Mouse (Mus musculus) stomach, embryonic 15.5 days (tissue): Measurements from ENCODE around the gene Strip2. TPM values are rescaled to one million over a fixed set of nuclear protein-coding genes. Genes with fewer than 3 reads are reported as not detected.

Experiments
- ATAC-seq: fragments of 200-750 bp; cut with Nextera tagmentation; 2 replicates; pipeline ENCODE4 v1.8.0; 2017; ENCODE audit warnings: low read depth, moderate number of reproducible peaks, moderate TSS enrichment; ENCODE audit not compliant: insufficient read depth, low FRiP score
- H3K27ac ChIP-seq: fragments of 300-500 bp; sonication (generic); 2 replicates; pipeline ENCODE4 v1.5.1; 2015; ENCODE audit warnings: mild to moderate bottlenecking, inconsistent platforms
- H3K27me3 ChIP-seq: fragments of 300-500 bp; sonication (generic); replicated peaks from 2 replicates; pipeline ENCODE4 v1.6.1; 2015; ENCODE audit warnings: inconsistent platforms
- H3K36me3 ChIP-seq: fragments of 300-500 bp; sonication (generic); 2 replicates; pipeline ENCODE4 v1.6.1; 2015; ENCODE audit warnings: inconsistent platforms
- H3K4me1 ChIP-seq: fragments of 300-500 bp; sonication (generic); 2 replicates; pipeline ENCODE4 v1.6.1; 2015; ENCODE audit warnings: inconsistent platforms
- H3K4me2 ChIP-seq: fragments of 300-500 bp; sonication (generic); 2 replicates; pipeline ENCODE4 v1.6.1; 2015; ENCODE audit warnings: mild to moderate bottlenecking, inconsistent platforms
- H3K4me3 ChIP-seq: fragments of 300-500 bp; sonication (generic); replicated peaks from 2 replicates; pipeline ENCODE4 v1.5.1; 2015; ENCODE audit warnings: inconsistent platforms
- H3K9ac ChIP-seq: fragments of 300-500 bp; sonication (generic); 2 replicates; pipeline ENCODE4 v1.6.1; 2015; ENCODE audit warnings: inconsistent platforms
- H3K9me3 ChIP-seq: fragments of 300-500 bp; sonication (generic); 2 replicates; pipeline ENCODE4 v1.6.1; 2016; ENCODE audit warnings: inconsistent platforms
- WGBS: fragments of 180-500 bp; shearing (Covaris S2); methylation state at CpG from one replicate; pipeline ENCODE4 v1.1.7; 2015; 5-methylcytosine and 5-hydroxymethylcytosine counted together
- polyA plus RNA-seq: library from polyadenylated mRNA; unstranded; fragments of >200 nt; fragmentation: Nextera tagmentation; extraction: Ambion mirVana; gene quantifications from 2 replicates; pipeline ENCODE4 v1.2.1, GENCODE M21; 2015

The Strip2 gene
- polyA plus RNA-seq, 1 experiment from 2014 or later: 0.50 TPM

- Histone ChIP-seq H3K4me3 (no peak overlapping the region), H3K36me3 (peaks cover 4% of the 10 kb centered on the region; the same call in 1 of the 2 replicates), H3K27me3 (no peaks in the 10 kb centered on the region), H3K9ac (no peak overlapping the region), H3K27ac (no peak overlapping the region), H3K4me1 (no peaks in the 10 kb centered on the region), H3K4me2 (no peak overlapping the region), H3K9me3 (no peaks in the 10 kb centered on the region)
- ATAC-seq: no peak
- 73% methylated on average over 2 of the region's 2 CpGs for WGBS
Measured at GRCm38 (mm10) chr6:29902256-29902655, 14.6 kb upstream of the Strip2 start.

DNA sequence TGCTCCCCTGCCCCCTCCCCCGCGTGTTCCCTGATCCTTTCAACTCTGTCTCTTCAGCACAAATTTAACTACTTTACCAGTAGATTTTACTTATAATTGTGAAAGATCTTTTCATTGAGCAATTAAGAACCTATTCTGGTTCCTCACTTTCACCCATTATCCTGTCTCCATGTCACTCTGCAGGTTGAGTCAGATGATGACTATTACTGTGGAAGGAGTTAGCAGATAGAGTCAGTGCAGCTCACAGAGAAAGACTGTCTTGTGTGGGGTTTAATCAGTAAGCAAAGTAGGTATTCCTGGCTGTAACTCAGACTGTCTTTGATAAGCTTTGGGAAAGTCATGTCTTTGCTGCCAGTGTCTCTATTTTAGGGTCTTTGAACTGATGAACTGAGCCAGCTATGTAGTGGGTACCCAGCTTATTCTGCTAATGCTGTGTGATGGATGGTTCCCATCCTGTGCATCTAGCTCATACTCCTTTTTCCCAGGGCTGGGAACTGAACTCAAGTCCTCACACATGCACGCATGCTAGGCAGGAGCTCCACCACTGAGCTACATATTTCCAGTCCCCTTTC, 13.4 kb upstream of the Strip2 start:
- Histone ChIP-seq H3K4me3 (no peak overlapping the region), H3K4me1 (no peaks in the 10 kb centered on the region), H3K4me2 (no peak overlapping the region), H3K27ac (no peak overlapping the region), H3K9me3 (no peaks in the 10 kb centered on the region), H3K36me3 (peaks cover 4% of the 10 kb centered on the region; the same call in 1 of the 2 replicates), H3K27me3 (no peaks in the 10 kb centered on the region), H3K9ac (no peak overlapping the region)
- no peak for ATAC-seq
- WGBS: 88% methylated on average over 3 of the region's 3 CpGs

DNA sequence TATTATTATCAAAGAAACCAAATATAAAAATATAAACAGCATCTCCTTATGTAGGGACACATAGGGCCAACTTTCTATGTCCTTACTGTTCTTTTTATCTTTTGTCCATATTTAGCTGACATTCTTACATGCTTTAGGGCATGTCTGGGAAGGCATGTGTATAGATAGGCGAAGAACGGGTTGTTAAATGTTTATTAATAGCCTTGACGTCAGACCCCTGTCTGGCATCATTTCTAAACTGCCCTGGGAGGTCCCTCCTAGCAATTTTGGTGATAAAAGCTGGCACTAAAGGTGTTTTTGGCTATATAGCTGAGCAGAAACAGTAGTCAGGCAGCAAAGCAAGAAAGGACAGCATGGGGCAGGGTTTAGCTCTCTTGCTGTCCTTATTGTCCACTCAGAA, 12.5 kb upstream of the Strip2 start:
- Histone ChIP-seq H3K4me3 (no peak overlapping the region), H3K36me3 (peaks cover 4% of the 10 kb centered on the region; the same call in 1 of the 2 replicates), H3K27ac (no peak overlapping the region), H3K9ac (no peak overlapping the region), H3K27me3 (no peaks in the 10 kb centered on the region), H3K4me1 (no peaks in the 10 kb centered on the region), H3K4me2 (no peak overlapping the region), H3K9me3 (no peaks in the 10 kb centered on the region)
- no peak for ATAC-seq
- WGBS: 73% methylated on average over 3 of the region's 3 CpGs

- H3K27me3 ChIP-seq: peaks cover 2% of the 10 kb centered on the region; the same call in 1 of the 2 replicates
- H3K36me3 ChIP-seq: no peaks in the 10 kb centered on the region
- H3K4me3 ChIP-seq: no peak overlapping the region
- H3K9ac ChIP-seq: no peak overlapping the region
- H3K4me2 ChIP-seq: no peak overlapping the region
- no peaks in the 10 kb centered on the region for H3K9me3 ChIP-seq
- no peaks in the 10 kb centered on the region for H3K4me1 ChIP-seq
- 84% methylated on average over 3 of the region's 3 CpGs for WGBS
- no peak overlapping the region for H3K27ac ChIP-seq
- ATAC-seq: no peak
Measured at GRCm38 (mm10) chr6:29910631-29911030, 6.2 kb upstream of the Strip2 start.

DNA sequence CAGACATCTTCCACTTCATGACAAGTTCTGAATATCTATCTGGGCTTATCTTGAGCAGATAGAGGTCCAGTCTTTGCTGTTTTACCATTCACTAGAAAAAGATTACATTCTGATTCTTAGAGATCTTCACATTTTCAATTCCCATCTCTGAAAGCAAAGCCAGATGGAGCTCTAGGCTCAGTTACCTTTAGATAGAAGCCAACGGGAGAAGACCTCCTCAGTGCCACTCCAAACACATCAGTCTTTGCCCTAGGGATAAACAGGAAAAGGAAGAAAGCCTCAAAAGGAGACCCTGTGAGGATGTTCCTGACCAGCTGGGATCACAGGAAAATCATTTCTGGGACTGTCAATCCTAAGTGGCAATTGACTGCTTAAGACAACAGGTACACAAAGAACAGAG, 3.1 kb upstream of the Strip2 start:
- Histone ChIP-seq H3K4me3 (no peak overlapping the region), H3K4me2 (no peak overlapping the region), H3K36me3 (no peaks in the 10 kb centered on the region), H3K9me3 (no peaks in the 10 kb centered on the region), H3K9ac (no peak overlapping the region), H3K27ac (no peak overlapping the region), H3K27me3 (peaks cover 7% of the 10 kb centered on the region; the same call in 1 of the 2 replicates), H3K4me1 (peaks cover 5% of the 10 kb centered on the region; the same call in 1 of the 2 replicates)
- ATAC-seq: no peak
- 12% methylated on average over 1 of the region's 1 CpGs for WGBS

GRCm38 (mm10) chr6:29914136-29914535, 2.7 kb upstream of the Strip2 start:
- no peaks in the 10 kb centered on the region for H3K36me3 ChIP-seq
- no peak overlapping the region for H3K4me2 ChIP-seq
- H3K4me3 ChIP-seq: no peak overlapping the region
- H3K27me3 ChIP-seq: peaks cover 11% of the 10 kb centered on the region; the same call in 1 of the 2 replicates
- H3K9ac ChIP-seq: no peak overlapping the region
- no peak overlapping the region for H3K27ac ChIP-seq
- no peaks in the 10 kb centered on the region for H3K9me3 ChIP-seq
- ATAC-seq: no peak
- H3K4me1 ChIP-seq: peaks cover 5% of the 10 kb centered on the region; the same call in 1 of the 2 replicates

DNA sequence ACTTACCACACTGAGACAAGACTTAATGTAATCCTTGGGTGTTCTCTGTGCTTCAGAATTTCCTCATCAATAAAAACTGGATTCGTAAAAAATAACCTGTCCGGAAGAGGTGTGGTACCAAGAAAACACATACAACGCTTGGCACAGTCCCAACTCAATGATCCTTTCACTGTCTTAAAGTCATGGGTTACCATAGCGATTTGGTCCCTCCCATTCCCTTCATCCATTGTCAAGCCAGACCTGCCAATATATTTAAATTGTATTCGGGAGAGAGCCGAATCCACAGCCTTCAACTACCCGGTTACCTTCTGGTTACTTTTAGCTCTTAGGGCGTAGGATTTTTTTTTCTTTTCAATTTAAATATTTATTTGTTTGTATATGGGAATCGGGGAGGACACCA, 976 bp upstream of the Strip2 start:
- peaks cover 13% of the 10 kb centered on the region; the same call in 1 of the 2 replicates for H3K27me3 ChIP-seq
- no peak overlapping the region for H3K9ac ChIP-seq
- H3K9me3 ChIP-seq: no peaks in the 10 kb centered on the region
- H3K4me1 ChIP-seq: peaks cover 5% of the 10 kb centered on the region; the same call in 1 of the 2 replicates
- no peak overlapping the region for H3K27ac ChIP-seq
- H3K36me3 ChIP-seq: no peaks in the 10 kb centered on the region
- H3K4me2 ChIP-seq: no peak overlapping the region
- no peak overlapping the region for H3K4me3 ChIP-seq
- ATAC-seq: no peak
- WGBS: 37% methylated on average over 9 of the region's 9 CpGs

- H3K4me2 ChIP-seq: peak overlapping the region; percentile 97
- H3K36me3 ChIP-seq: no peaks in the 10 kb centered on the region
- H3K27me3 ChIP-seq: peaks cover 13% of the 10 kb centered on the region; the same call in 1 of the 2 replicates
- peak overlapping the region; percentile 19; the same call in 1 of the 2 replicates for H3K9ac ChIP-seq
- WGBS: under 1% methylated on average over 21 of the region's 21 CpGs
- H3K4me3 ChIP-seq: peak overlapping the region; percentile 71
- H3K9me3 ChIP-seq: no peaks in the 10 kb centered on the region
- peak; percentile 43; the same call in 1 of the 2 replicates for ATAC-seq
- H3K4me1 ChIP-seq: peaks cover 5% of the 10 kb centered on the region; the same call in 1 of the 2 replicates
- no peak overlapping the region for H3K27ac ChIP-seq
Measured at GRCm38 (mm10) chr6:29917383-29917720, 540 bp downstream of the Strip2 start.

DNA sequence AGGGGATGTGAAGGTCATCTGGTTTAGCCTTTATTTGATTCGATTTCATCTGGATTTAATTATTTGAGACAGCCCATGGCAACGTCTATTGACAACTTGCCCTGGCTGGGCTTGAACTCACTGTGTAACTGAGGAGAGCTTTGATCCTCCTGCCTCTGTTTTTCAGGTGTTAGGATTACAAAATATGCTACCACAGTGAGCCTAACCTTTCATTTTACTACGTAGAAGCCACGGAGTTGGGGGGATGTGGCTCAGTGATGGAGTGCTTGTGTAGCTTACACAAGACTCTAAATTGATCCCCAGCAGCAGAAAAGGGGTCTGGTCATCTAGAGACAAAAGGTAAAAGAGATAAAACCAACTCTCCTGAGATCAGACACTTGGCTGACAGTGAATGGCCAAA, 1.1 kb downstream of the Strip2 start:
- no peaks in the 10 kb centered on the region for H3K9me3 ChIP-seq
- WGBS: 40% methylated on average over 4 of the region's 4 CpGs
- H3K36me3 ChIP-seq: no peaks in the 10 kb centered on the region
- H3K4me1 ChIP-seq: peaks cover 5% of the 10 kb centered on the region; the same call in 1 of the 2 replicates
- H3K9ac ChIP-seq: no peak overlapping the region
- H3K27me3 ChIP-seq: peaks cover 13% of the 10 kb centered on the region; the same call in 1 of the 2 replicates
- peak overlapping the region; percentile 97 for H3K4me2 ChIP-seq
- no peak overlapping the region for H3K27ac ChIP-seq
- ATAC-seq: no peak
- no peak overlapping the region for H3K4me3 ChIP-seq

DNA sequence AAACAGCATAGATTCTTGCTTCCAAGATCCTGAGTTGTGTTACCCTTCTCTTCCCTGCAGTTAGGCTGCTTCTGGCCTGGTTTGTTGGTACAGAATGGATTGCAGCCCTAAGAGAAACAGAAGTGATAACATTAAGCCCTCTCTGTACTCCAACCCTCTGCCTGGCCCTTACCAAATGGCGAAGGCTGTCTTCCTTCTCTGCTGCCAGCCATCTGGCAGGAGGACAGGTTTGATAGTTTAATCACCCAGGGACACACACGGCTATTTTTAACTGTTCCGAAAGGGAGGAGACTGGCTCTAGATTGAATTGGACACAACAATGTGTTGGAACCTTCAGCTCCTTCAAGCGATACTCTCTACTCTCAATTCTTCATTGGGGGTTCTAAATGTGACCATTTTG, 6.7 kb downstream of the Strip2 start:
- no peak overlapping the region for H3K4me3 ChIP-seq
- ATAC-seq: no peak
- 66% methylated on average over 4 of the region's 4 CpGs for WGBS

DNA sequence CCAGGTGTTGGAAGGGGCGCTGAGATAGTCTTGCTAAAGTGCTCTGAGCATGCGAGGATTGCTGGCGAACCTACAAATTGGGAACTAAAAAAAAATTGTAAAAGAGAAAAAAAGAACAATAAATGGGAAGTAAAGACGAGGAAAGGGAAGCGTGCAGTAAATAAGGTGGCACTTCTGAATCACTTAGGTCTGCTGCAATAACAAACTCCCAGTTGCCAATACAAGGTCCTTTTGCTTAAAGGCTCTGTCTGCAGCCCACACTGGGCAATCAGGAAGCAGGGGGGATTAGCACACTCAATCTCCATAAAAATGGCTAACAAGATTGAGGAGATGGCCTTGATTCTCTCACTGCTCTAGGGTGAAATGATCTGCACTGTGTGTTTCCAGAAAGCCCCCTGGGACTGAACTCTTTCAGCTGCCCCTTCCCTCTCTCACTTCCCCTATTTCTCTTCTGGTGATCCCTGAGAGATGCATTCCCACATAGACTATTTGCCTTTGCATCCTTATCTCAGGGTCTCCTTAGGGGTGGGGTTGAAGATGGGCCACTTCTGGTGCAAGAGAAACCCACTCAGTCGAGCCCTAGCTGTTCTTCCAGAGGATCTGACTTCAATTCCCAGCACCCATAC, 8.9 kb downstream of the Strip2 start:
- 72% methylated on average over 6 of the region's 6 CpGs for WGBS
- Histone ChIP-seq H3K27me3 (no peaks in the 10 kb centered on the region), H3K9me3 (no peaks in the 10 kb centered on the region)

More for the DNA sequence above, 6.7 kb downstream of the Strip2 start:
- Histone ChIP-seq H3K4me1 (no peaks in the 10 kb centered on the region), H3K27ac (no peak overlapping the region), H3K4me2 (no peak overlapping the region), H3K9ac (no peak overlapping the region), H3K36me3 (no peaks in the 10 kb centered on the region), H3K27me3 (0 out of 2 replicates have a peak, but pooled peaks cover 7% of the 10 kb centered on the region), H3K9me3 (no peaks in the 10 kb centered on the region)

GRCm38 (mm10) chr6:29930087-29930486, 13.3 kb downstream of the Strip2 start:
- Histone ChIP-seq H3K4me1 (no peaks in the 10 kb centered on the region), H3K36me3 (no peaks in the 10 kb centered on the region), H3K27me3 (no peaks in the 10 kb centered on the region), H3K9me3 (no peaks in the 10 kb centered on the region), H3K27ac (no peak overlapping the region), H3K9ac (no peak overlapping the region), H3K4me2 (no peak overlapping the region), H3K4me3 (no peak overlapping the region)
- no peak for ATAC-seq

More for the DNA sequence above, 8.9 kb downstream of the Strip2 start:
- Histone ChIP-seq H3K4me2 (no peak overlapping the region), H3K9ac (no peak overlapping the region), H3K4me3 (no peak overlapping the region), H3K36me3 (no peaks in the 10 kb centered on the region), H3K4me1 (no peaks in the 10 kb centered on the region), H3K27ac (no peak overlapping the region)
- ATAC-seq: no peak
